Mouse (Mus musculus): ENCODE data around the gene Auts2.

The Auts2 gene

DNA sequence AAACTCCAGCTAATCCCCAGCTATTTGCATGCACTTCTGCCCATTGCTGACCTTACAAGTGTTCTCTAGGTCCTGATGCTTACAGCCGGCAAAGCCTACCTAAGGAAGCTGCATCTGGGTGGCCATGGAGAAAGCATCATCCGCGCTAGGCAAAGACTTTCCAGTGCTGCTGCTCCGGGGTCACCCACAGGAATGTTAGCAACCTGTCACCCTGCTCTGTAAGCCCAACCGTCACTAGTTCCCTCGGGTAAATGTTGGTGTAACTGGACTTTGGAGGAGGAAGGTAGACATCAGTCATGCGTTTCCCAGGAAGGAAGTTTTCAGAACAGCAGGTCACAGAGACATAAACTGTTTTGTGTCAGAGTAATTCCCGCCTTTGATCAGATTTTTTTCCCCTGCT is 287.6 kb downstream of the Auts2 start:
- no peak for DNase-seq (ENCODE audit: low spot score)

DNA sequence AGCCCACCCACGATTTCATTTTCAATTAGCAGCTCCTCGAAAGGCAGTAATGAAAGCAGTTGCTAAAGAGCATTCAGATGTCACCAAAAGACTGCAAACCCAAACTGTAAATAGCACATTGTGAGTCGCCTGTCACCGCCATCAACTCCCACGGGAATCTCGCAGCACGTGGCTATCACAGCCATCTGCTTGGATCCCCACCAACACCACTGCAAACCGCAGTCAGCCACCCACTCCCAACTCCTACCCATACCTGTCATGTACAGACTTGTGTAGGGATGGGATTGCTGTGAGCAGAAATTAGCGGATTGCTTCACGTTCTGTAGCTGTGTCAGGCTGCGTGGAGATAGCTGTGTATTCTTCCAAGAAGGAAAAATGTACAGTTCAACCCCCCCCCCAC is 293.6 kb downstream of the Auts2 start:
- DNase-seq (ENCODE audit: low spot score) = no peak

DNA sequence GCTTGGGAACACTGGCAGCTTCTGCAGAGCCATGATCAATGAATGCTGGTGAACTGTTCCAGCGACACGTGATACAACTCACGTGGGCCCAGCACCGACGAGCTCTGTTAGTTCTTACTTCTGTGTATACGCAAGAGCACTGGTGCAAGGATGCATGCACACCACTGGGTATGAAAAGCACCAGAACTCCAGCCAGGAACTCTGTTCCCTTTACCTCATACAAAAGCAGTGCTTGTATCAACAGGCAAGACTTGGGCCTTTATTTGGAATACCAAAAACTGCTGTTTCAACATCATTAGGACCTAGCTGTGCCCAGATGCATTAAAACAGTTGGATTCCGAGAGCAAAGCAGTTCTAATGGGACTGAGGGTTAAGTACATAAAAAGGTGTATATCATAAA is 295.1 kb downstream of the Auts2 start:
- no peak for DNase-seq (ENCODE audit: low spot score)

DNA sequence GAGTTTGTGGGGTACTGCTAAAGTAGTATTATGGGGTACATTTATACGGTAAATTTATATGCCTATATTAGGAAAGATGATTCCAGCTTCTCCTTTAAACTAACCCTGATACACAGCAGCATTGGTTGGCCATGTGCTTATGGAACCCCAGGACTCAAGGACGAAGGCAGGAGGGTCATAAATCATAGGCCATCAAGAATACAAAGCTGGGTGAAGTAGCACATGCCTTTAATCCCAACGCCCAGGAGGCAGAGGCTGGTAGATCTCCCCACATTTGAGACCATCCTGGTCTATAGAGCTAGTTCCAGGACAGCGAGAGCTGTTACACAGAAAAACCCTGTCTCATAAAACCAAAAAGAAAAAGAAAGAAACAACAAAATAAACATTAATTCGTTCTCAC is 307.7 kb downstream of the Auts2 start:
- DNase-seq (ENCODE audit: low spot score) = no peak

DNA sequence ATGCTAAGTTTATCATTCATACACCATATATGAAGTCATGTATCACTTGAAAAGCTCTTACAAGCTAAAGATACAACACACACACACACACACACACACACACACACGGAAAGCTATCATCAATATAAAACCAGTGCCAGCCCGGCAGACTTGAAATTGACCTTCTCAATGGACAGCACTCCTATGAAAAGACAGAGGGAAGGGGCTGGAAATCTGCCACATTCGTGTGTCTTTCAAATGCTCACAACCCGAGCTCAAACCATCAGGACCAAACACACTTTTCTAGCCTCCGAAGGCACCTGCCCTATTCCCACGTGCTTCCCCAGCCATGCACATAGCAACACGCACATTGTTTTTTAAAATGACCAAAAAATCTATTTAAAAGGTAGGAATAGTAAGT is 308.7 kb downstream of the Auts2 start:
- no peak for DNase-seq (ENCODE audit: low spot score)

DNA sequence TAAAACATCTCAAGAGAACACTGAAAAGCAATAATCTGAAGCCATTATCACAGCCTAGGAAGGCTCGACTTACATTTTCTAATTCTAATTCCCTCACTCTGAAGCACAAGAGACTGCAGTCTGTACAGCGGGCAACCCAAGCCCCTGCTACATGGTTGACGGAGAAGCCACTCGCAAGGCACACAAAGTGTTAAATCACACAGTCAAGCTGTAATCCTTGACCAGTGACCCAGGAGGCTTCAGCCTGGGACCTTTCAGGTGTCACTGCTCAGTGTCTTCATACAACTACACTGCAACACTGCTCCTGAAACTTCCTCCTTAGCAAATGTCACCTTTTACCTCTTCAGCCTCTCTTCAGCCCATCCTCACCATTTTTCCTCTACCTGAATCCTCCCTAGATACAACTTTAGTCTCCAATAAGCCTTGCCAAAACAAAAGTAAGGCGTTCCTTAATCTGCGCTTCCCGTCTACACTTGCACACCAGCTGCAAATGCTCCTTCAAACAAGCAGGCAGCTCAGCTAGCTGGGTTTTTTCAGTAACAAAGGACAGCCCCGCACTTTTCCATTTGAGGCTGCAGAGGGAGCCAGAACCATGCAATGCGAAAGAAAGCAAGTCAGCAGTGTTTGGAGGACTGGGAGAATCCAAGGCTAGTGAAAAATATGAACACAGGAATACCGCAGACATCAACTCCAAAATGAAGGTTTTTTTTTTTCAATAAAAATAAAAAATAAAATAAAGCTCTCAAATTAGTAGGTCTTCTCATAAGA is 311.7 kb downstream of the Auts2 start:
- DNase-seq (ENCODE audit: low spot score) = no peak

DNA sequence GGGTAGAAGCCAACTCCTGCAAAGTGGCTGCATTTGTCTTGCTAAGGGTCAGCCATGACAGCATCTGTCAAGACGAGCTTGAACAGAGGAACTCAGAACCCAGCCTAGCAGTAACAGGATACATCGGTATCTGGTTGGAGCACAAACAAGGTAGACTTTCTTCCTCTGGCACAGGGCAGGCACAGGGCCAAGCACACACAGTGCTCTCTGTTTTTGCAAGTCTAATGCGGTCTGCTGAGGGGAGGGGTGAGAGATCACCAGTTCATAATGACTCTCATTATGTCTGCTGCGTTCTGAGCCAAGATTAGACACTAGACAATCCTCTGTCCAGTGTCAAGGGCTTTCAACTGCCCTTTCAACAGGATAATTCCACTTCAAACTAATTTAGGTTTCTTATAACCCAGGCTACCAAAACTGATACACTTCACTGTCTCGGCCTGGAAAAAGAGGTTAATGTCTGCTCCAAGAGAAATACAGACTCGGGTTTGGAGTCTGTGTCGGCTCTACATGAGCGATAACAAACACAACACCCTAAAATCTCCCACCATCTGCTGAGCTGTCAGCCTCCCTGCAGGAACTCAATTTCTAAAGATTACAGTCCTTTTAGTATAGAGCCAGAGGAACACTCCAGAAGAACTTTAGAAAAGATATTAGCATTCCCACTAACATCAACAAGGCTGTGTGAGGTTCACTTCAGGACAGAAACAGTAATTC is 313.3 kb downstream of the Auts2 start:
- DNase-seq (ENCODE audit: low spot score) = no peak

DNA sequence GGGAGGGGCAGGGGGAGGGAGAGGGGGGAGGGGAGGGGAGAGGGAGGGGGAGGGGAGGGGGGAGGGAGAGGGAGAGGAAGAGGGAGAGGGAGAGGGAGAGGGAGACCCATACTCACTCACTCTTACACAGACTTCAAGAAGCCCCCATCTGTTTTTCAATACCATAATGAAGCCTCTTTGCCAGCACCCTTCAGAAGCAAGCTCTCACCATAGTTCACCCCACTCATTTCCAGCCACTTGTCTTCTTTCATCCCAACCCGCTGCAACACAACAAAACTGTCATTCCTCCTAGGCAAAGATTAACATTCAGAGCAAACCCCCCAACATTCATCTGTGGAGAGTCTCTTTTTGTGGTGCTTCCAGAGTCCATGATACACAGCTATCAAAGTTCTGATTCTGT is 314.1 kb downstream of the Auts2 start:
- no peak for DNase-seq (ENCODE audit: low spot score)

DNA sequence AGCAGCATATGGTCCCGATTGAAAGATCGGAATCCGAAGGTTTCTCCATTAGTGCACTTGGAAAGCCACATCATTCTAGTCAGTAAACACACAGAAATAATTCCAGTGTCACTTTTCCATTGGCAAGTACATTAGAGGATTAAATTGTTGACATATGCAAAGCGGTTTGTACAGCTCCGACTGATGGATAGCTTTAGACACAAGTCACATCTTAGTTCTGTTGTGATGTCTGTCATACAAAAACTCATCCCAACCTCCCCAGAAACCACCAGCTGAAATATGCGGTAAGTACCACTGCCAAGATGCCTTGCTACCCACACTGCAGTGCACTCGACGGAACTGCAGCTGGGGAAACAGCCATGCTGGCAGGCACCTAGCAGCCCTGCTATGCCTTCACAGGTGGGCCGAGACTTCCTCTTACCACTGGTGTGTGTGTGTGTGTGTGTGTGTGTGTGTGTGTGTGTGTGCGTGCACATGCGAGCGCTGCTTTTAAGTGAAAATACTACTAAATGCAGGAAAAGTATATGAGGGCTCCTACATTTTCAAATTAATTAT is 322.7 kb downstream of the Auts2 start:
- no peak for DNase-seq (ENCODE audit: low spot score)

DNA sequence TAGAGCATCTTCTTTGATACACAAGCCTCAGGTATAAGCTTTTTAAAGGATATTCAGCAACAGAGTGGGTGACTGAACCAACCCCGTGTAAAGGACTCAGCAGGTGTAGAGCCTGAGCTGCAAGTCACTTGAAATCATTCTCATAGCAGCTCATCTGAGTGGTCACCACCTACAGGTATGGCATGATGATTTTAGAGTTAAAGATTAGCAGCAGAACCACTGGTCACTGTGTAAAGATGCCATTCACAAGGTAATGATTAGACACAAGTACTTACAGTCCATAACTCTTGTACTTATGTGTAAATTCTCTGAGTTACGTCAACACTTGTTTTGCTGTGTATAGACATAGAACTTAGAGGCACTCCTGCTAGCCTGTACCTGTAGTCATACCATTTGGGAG is 327.0 kb downstream of the Auts2 start:
- no peak for DNase-seq (ENCODE audit: low spot score)

DNA sequence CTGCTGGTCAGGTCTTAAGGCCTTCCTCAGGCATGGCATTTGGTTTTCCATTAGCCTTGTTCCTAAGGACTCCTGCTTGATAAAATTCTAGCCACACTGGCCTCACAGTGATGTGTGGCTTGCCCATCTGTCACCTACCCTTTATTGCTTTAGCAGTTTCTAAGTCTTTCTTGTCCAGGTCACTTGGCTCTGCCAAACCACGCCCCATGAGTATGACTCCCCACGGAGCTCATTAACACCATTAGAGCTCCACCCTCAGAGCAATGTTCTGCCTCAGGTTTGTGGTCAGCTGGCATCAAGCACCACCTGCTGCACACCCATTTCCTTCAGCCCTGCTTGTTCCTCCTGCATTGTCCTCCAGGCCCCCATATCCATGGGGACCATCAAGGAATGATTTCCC is 330.7 kb downstream of the Auts2 start:
- no peak for DNase-seq (ENCODE audit: low spot score)

- DNase-seq (ENCODE audit: low spot score) = no peak
Observed at GRCm38 (mm10) chr5:132209694-132210093, 333.4 kb downstream of the Auts2 start.

- no peak for DNase-seq (ENCODE audit: low spot score)
Observed at GRCm38 (mm10) chr5:132206220-132206619, 336.9 kb downstream of the Auts2 start.

GRCm38 (mm10) chr5:132203846-132204245 is 339.3 kb downstream of the Auts2 start:
- DNase-seq (ENCODE audit: low spot score) = no peak

DNA sequence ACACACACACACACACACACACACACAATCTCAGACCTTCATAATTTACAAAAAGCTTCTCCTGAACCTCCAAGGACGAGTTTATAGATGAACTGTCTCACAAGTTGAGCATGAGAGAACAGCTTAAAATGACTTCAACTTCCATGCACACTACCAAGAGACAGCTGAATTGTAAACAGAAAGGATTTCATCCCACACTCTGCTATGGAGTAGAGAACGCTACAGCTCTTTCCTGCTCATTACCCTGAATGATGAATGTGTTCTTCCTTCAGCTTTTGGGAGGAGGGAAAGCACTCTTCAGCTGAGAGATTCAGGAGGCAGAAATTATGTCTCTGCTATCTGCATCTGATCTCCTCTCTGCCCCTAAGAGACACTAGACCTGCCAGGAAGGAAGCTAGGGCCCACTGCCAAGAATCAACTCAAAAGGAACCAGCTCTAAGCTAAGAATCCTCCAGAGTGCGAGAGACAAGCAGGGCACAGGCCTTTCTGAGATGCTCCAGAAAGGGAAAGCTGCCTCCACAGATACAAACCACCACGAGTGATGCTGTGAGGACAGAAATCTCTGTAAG is 342.0 kb downstream of the Auts2 start:
- DNase-seq (ENCODE audit: low spot score) = no peak

DNA sequence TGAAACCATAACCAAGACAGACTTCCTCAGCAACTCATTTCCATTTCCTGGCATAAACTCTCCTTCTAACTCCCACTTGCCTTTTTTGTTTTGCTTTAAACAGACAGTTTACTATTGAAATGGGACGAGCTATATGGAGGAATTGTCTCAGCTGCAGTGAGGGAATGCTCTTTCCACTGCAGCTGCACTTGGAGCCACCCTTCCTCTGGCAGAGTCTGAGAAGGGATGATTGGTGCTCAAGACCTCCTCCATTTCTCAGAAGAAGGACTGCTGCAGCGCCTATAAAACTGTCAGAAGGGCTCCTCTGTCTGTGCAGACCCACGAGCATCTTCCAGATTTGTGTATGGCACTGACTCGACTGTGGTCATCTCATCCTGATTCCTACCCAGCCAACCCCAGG is 342.5 kb downstream of the Auts2 start:
- DNase-seq (ENCODE audit: low spot score) = no peak

GRCm38 (mm10) chr5:132195048-132195533 is 348.1 kb downstream of the Auts2 start:
- no peak for DNase-seq (ENCODE audit: low spot score)

DNA sequence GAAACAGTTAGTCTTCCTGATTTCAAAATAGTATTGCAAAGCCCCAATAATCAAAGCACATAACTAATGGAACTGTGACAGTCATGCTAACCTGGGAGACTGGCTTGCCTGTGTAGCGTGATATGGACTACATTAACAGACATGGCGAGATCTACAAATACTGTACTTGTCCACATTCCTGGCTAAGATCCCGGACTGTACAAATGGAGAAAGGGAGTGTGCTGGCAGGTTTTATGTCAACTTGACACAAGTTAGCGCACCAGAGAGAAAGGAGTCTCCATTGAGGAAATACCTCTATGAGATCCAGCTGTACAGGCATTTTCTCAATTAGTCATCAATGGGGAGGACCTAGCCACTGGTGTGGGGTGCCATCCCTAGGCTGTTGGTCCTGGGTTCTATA is 353.0 kb downstream of the Auts2 start:
- no peak for DNase-seq (ENCODE audit: low spot score)

DNA sequence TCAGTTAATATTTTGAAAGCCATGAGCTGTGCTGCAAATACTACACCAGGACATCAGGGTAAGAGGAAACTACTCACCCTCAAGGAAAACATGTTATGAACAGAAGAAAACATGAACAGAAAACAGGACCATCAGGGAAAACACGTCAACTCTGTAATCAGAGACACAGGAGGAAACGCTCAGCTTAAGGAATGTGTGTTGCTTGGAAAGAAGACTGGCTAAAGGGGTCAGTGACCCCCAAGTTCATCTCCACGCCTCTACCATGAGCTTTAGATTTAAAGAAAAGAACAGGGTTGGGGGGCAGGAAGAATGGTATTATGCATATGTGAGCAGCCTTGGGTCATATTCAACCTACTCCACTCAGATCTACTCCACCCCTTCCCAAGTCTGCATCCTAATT is 356.5 kb downstream of the Auts2 start:
- DNase-seq (ENCODE audit: low spot score) = no peak

DNA sequence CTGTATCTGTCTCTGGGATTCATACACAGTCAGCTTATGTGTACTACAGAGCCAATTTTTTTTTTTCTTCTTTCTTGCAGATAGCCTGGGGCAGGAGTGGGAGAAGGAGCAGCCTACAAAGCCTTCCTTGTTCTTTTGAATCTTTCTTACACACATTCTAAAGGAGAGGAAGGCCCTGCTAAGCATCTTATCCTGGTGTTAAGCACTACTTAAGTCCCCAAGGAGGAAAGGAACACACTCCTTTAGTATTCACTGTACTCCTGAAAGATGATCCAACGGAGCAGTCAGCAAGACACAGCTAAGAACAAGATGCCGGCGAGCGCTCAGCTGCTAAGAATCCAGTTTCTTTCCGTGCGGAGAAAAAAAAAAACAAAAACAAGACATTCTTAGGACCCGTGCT is 356.9 kb downstream of the Auts2 start:
- no peak for DNase-seq (ENCODE audit: low spot score)

DNA sequence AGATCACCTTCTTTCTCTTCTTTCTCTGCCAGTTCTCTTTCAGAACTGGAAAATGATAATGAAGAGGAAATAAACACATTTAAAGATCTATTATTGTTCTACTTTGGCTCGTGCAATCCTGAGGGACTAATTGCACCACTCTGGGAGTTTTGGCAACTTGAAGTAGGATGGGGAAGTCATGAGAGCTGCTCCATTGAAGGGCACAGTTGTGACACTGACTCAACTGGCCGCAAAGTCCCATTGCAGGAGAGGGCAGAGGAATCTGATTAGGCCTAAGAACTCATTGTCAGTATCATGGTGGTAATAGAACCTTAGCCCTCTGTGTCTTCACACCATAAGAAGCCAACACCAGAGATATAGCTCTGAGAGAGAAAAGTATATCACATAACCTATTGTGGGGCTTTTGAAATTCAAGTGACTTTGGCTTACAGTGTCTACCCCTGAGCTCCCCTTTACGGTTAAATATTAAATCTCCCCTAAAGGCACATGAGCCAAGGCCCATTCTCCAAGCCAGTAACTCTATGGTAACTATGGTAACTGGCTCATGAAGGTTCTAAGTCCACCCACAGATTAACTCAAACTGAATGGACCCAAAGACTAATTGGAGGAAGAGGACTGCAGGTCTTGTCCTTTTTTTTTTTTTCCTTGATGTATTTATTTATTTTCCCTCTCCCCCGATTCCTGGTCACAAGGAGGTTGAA is 358.6 kb downstream of the Auts2 start:
- DNase-seq (ENCODE audit: low spot score) = no peak

DNA sequence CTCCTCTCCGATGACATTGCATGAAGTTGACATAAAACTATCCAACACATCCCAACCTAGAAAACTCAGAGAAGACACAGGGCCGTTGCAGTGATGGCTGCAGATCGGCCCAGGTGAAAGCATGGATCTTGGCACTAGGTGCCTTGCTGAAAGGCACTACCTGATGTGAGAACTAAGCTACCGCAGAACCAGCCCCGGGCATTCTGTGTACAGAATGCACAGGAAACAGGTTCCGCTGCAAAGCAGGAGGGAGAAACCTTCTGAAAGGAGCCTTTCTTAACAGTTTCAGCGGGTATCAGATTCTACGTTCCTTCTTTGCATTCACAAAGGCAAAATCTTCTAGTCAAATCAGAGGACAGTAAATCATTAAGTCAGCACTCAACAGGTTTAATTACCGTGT is 361.1 kb downstream of the Auts2 start:
- DNase-seq (ENCODE audit: low spot score) = no peak
